Comparison of ENCODE assay signal across 8 mouse cellular contexts in the genomic region with DNA sequence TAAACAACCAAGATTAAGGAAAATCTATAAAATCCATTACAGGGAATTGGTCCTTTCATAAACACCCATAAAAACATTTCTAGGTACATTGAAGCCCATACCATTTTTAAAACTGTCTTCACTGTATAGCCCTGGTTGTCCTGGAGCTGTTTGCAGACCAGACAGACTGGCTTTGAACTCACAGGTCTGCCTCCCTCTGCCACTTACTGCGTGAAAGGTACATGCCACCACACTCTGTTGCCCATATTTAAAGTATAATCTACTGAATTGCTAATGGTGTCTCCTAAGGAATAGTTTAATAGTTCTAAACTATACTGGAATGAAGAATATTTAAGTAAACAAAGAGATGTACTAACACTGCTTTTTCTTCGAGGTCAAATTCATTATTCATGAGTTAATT. TPM values are rescaled to one million over a fixed set of nuclear protein-coding genes. Genes with fewer than 3 reads are reported as not detected.
DNase-seq lines count a peak whose midpoint lies in the region; ATAC-seq lines count a peak whose summit lies in the region.

No protein-coding gene starts in this region.

- no peak for ATAC-seq in heart, embryonic 13.5 days (ENCODE audit: extremely low read depth, insufficient number of reproducible peaks, low FRiP score, low TSS enrichment)
- ATAC-seq in hindbrain, embryonic 12.5 days (ENCODE audit: low FRiP score), result no peak
- ATAC-seq in midbrain, embryonic 13.5 days, result no peak

- no peak for DNase-seq in heart, postnatal 10 days
- peak; percentile 29 for DNase-seq in NIH3T3 (ENCODE audit: low read depth)
- DNase-seq in gastrocnemius, postnatal 36 days, result no peak
- no peak for DNase-seq in spleen, adult 12 weeks (ENCODE audit: low spot score)
- no peak for DNase-seq in MN1 (ENCODE audit: low spot score)

- no peaks in the 10 kb centered on the region for H3K9me3 ChIP-seq in heart, embryonic 13.5 days
- H3K9me3 ChIP-seq in hindbrain, embryonic 12.5 days (replicated peaks), result no peaks in the 10 kb centered on the region
- no peaks in the 10 kb centered on the region for H3K9me3 ChIP-seq in midbrain, embryonic 13.5 days

- H3K4me3 ChIP-seq in heart, embryonic 13.5 days, result peak overlapping the region; percentile 54
- H3K4me3 ChIP-seq in hindbrain, embryonic 12.5 days, result peak overlapping the region; percentile 40; the same call in 1 of the 2 replicates
- peak overlapping the region; percentile 48 for H3K4me3 ChIP-seq in midbrain, embryonic 13.5 days (replicated peaks)

- H3K27ac ChIP-seq in heart, embryonic 13.5 days (replicated peaks), result peak overlapping the region; percentile 22; the same call in 1 of the 2 replicates
- H3K27ac ChIP-seq in hindbrain, embryonic 12.5 days, result peak overlapping the region; percentile 95
- peak overlapping the region; percentile 74 for H3K27ac ChIP-seq in midbrain, embryonic 13.5 days

- peak overlapping the region; percentile 79 for H3K9ac ChIP-seq in heart, embryonic 13.5 days
- H3K9ac ChIP-seq in hindbrain, embryonic 12.5 days, result no peak overlapping the region; the same call in 1 of the 2 replicates
- H3K9ac ChIP-seq in midbrain, embryonic 13.5 days (replicated peaks), result peak overlapping the region; percentile 70

- H3K4me2 ChIP-seq in heart, embryonic 13.5 days, result peak overlapping the region; percentile 73
- H3K4me2 ChIP-seq in hindbrain, embryonic 12.5 days (replicated peaks), result peak overlapping the region; percentile 65
- peak overlapping the region; percentile 65 for H3K4me2 ChIP-seq in midbrain, embryonic 13.5 days (replicated peaks)

- H3K27me3 ChIP-seq in heart, embryonic 13.5 days (replicated peaks), result no peaks in the 10 kb centered on the region
- H3K27me3 ChIP-seq in hindbrain, embryonic 12.5 days, result no peaks in the 10 kb centered on the region
- no peaks in the 10 kb centered on the region for H3K27me3 ChIP-seq in midbrain, embryonic 13.5 days

- H3K36me3 ChIP-seq in heart, embryonic 13.5 days, result peaks cover 32% of the 10 kb centered on the region
- no peaks in the 10 kb centered on the region; the same call in 1 of the 2 replicates for H3K36me3 ChIP-seq in hindbrain, embryonic 12.5 days
- H3K36me3 ChIP-seq in midbrain, embryonic 13.5 days, result no peaks in the 10 kb centered on the region

- WGBS in heart, embryonic 13.5 days, result 67% methylated on average over 2 of the region's 2 CpGs
- WGBS in hindbrain, embryonic 12.5 days, result 85% methylated on average over 2 of the region's 2 CpGs
- 69% methylated on average over 2 of the region's 2 CpGs for WGBS in midbrain, embryonic 13.5 days

- peaks cover 53% of the 10 kb centered on the region for H3K4me1 ChIP-seq in heart, embryonic 13.5 days
- H3K4me1 ChIP-seq in hindbrain, embryonic 12.5 days, result peaks cover 34% of the 10 kb centered on the region
- peaks cover 54% of the 10 kb centered on the region for H3K4me1 ChIP-seq in midbrain, embryonic 13.5 days (replicated peaks)

- intact Hi-C loops in heart, postnatal 10 days (cut with DNase I), result no loop called here
- intact Hi-C loops in gastrocnemius, postnatal 36 days (cut with DNase I), result no loop called here

RNA-seq across cellular contexts. Expression of a gene that starts 5.1 kb away (rescaled TPM):
- polyA plus RNA-seq in heart, embryonic 13.5 days (2015; fragmentation: Nextera tagmentation; extraction: Ambion mirVana), result 31.3 and 34.1 TPM in 2 replicates
- total RNA-seq in heart, postnatal 10 days (2021), result 10 to 100 TPM; 62.3 to 63.3 TPM
- 63.6 and 67.9 TPM in 2 replicates for polyA plus RNA-seq in hindbrain, embryonic 12.5 days (2016; fragmentation: Nextera tagmentation; extraction: Ambion mirVana)
- 48.5 and 57.4 TPM in 2 replicates for polyA plus RNA-seq in midbrain, embryonic 13.5 days (2015; fragmentation: Nextera tagmentation; extraction: Ambion mirVana)
- total RNA-seq in gastrocnemius, postnatal 36 days (2021), result 10 to 100 TPM; 22.4 to 39.9 TPM

Comparison
In these comparisons a context has a peak if more than half of its experiments do, and no peak if none do; other contexts are left out.
1. H3K27ac ChIP-seq: peak in every context shown above with its lines; median percentile 95 in hindbrain, embryonic 12.5 days; 74 in midbrain, embryonic 13.5 days; 22 in heart, embryonic 13.5 days.